Mouse (Mus musculus) cerebral cortex, adult 2 months (tissue): ENCODE data around the gene Nup54.

Experiments
- WGBS: fragments of 180-500 bp; shearing (Covaris S2); methylation state at CpG from one replicate; pipeline ENCODE4 v1.1.7; 2018; 5-methylcytosine and 5-hydroxymethylcytosine counted together

Gene Nup54

DNA sequence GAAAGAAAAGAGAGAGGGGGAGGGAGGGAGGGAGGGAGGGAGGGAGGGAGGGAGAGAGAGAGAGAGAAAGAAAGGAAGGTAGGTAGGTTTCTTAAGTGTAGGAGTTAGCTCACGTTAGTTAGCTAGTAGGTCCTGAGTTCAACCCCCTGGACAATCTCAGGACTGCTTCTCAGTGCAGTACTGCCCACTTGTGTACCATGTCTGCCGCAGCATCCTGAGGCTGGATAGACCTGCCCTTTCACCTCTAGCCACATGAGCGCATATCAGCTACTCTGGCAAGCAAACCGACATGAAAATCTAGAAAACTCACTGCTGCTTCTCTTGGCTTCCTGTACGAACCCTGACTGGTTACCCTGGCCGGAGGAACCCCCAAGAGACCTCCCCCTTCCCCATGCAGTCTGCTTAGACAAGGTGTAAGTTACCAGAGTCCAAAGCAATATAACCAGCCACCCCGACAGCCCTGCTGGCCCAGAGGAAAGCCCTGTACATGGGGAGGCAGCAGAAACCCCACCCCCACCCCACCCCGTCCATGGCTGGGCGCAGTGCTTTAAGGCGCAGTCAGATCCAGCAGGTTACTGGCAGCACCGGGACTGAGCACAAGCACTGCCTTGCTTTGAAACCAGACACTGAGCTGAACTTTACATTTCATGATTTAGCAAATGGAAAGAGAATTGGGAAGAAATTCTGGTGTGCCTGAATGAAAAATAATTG is 21.6 kb downstream of the Nup54 start:
- WGBS = 90% methylated on average over 11 of the region's 11 CpGs

DNA sequence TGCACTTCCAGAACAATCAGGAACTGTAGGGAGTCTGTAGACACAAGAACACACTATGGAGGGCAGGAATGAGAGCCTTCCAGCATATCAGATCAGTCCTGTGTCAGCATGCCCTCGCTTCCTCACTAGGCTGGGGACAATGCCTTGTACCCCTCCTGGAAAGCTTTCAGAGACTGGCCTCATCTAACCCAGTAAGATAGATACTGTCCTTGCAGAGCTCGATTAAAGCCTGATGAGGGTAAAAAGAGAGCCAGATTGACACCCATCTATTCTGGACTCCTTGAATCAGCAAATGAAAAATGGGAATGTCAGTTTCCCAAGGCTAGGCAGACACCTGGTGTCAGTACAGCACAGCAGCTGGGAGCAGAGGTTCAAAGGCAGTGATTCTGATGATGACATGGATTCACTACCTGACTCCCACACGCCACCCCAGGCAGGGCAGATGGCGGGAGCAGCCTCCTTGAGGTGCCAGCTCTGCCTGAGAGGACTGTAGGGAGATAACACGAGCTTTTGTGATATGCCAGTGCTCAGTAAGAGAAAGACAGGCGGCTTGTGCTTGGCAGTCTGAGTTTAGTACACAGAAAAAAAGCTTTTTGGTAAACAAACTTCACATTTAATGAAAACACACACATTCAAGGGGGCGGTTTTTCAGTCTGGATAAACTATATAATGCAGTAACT is 23.4 kb downstream of the Nup54 start:
- WGBS = 60% methylated on average over 7 of the region's 7 CpGs

DNA sequence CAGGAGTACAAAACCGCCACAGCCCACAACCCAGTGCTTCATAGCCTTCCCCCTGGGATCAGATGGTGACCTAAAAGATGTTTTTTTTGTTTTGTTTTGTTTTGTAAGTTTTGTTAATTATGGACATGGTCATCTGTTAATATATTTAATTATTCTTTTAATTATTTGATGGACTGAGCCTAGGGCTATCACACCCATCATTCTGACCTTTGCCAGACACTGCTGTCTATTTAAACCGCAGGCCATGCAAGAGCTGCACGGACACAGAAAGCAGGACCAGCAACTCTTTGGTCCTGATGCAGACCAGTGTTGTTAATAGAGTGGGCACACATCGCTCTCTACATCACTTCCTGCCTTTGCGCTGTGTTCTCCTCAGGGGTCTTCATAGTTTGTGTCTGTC is 24.5 kb downstream of the Nup54 start:
- WGBS = 96% methylated on average over 5 of the region's 5 CpGs

DNA sequence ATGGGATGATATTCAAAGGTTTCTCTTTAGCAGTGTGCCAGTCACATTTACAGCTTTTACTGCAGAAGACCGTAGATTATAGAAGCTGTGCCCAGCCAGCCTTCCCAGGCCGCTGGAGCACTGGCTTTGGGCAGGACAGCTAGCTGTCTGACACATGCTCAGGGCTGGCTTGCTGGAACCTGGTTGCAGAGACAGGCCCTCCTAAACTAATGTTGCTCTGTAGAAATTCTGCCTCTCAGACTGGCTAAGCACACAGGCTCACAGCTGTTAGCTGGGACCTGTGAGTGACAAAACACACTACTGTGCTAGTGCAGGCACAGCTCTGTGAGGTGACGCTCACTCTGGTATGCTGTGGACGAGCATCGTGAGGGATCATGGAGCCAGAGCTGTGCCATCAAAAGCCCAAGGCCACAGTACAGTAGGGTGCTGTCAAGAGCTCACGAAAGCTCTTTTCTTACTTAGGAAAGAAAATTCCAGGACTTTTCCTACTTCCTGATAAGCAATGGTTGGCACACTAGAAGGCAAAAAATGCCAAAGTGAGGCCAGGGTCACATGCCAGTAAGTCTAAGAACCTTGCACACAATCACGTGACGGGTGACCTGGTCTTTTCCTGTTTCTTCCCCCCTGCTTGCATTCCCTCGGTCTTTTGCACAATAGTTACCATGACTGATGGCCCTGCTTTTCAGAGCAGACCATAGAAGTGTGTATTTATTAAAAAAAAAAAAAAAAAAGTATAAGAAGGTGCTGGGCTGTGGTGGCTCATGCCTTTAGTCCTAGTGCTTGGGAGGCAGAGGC is 25.5 kb downstream of the Nup54 start:
- WGBS = 83% methylated on average over 9 of the region's 9 CpGs

DNA sequence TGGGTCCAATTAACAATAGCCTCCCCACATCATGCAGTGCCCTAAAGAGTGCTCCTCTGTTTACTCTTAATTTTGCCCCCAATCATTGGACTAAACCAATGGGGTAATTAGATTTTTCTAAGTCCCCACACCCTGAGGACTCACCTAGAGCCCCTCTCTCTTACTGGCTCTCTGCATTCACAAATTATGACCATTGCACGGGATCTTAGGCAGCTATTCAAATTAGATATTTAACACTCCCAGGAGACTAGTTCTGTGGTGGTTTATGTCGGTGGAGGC is 30.7 kb downstream of the Nup54 start:
- 43% methylated on average over 2 of the region's 2 CpGs for WGBS

DNA sequence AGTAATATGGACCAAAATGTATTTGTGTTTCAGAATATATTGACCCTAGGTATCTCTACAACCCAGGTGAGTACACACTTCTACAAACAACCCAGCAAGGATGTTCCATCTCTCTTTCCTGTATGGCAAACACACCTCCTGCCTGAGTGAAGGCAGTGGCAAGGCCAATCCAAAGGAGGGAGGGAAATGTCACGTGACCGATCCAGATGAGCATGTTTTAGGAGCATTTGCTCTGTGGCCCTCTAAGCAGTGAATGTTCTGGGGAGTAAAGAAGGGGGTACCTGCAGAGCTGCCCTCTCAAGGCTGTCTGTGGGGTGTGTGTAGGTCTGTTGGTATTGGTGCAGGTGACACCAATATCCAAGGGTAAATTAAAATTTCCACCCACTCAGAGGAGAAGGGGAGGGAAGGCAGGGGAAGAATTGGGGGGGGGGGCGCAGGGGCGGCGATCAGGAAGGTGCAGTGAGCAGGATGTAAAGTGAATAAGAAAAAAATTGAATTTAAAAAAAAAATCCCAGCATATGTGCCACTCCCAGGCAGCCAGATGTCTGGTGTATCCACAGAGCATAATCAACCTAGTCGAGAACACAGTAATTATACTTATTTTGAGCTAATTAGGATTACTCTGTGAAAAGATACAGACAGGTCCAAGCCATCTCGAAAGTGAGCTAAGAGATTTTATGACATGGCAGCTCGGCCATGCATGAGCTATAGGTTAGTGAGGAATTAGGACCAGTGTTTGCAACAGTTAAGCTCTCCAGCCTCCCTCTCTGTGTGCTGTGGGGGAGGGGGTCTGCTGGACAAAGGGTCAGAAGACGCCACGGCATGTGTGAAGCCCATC is 31.2 kb downstream of the Nup54 start:
- WGBS = 48% methylated on average over 10 of the region's 10 CpGs

DNA sequence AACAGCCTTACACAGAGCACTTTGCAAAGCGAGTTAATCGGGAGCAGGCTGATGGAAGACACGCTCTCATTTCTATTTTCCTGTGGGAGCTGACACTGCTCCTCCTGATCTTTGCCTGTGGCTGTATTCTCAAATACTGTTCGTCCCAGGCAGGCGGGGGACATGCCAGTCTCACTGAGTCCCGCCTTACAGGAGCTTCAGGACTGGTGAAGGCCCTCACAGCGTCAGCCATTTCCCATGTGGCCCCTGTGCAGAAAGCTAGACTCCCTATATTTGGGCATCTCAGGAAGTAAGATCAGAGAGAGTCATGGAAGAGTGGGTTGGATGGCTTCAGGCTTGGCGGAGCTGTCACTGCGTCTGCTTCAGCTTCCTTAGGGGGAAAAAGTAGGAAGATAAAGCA is 32.2 kb downstream of the Nup54 start:
- WGBS = 70% methylated on average over 9 of the region's 9 CpGs

DNA sequence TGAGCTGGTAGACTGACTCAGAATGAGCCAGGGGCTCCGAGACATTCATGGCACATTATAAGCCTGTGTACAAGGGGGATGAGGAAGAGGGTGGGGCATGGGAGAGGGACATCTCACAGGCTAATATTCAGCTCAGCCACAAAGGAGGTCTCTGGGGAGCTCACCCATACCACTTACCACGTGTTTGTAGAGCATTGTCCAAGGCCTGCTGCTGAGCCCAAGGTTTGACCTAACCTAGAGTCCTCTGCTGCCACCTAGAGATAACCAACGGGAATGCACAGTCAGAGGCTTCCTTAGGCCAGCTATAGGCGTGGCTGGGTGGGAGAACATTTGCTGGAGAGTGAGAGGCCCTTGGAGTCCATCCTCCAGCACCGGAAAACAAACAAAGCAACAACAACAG is 36.9 kb downstream of the Nup54 start:
- 31% methylated on average over 5 of the region's 5 CpGs for WGBS

DNA sequence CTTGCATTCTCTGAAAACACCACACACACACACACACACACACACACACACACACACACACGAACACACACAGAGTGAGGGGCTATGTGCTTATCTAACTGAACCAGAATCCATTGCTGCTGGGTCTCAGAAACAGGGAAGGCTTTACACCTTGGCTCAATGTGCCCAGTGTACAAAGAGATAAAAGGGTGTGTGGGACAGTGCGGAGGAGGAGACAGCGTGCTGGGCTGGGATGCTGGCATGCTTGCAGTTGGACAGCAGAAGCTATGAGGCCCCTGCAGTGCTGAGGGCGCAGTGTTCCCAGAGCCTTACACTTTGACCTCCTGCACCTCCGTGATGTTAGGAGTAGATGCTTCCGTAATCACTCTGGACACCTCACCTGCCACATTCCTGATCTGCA is 38.5 kb downstream of the Nup54 start:
- 91% methylated on average over 6 of the region's 6 CpGs for WGBS

DNA sequence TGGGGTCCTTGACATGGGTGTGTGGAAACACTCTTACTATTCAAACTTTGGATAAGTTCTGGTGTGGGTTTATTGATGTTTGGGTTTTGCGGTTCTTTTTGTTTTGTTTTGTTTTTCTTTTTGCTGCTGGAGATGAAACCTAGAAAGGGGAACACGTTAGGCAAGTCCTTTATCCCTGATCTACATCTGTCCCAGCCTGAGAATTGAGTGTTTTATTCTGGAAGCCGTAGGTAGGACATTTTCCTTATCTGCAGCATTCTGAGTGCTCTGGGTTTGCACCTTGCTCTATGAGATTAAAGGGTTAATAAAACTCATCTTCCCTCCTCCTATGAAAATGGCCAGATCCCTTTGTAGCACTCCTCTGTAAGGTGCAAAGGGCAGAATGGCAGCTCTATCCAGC is 39.3 kb downstream of the Nup54 start:
- WGBS = 93% methylated on average over 3 of the region's 3 CpGs

DNA sequence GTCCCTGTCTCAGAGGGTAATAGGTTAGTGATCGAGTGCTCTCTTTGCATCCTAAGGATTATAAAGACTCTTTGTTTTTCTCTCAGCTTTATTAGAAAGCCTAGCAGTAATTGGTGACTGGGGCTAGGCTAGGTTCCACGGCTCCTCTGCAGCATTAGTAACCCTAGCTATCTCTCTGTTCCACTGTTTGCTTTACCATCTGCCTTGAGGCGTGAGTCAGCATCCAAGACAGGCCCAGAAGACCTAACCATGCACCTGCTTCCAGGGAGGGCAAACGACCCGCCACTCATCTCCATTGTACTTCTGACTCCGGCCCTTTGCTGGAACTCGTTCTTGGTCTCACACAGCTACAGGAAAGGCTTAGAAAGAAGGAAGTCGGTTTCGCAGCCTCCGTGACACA is 41.2 kb downstream of the Nup54 start:
- WGBS = 59% methylated on average over 10 of the region's 10 CpGs

DNA sequence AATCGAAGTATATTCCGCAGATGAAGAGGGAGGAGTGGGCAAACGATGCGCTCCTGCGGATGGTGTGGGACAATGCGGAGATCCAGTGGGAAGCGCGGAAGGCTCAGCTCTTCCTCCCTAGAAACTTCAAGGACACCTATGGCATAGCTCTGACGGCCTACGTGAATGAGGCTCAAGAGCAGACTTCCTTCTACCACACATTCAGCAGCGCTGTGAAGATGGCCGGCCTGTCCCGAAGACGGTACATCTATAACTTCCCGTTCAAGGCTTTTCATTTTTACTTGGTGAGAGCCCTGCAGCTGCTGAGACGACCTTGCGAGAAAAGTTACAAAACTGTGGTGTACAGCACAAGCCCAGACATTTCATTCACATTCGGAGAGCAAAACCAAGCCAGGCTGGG is 42.5 kb downstream of the Nup54 start:
- 49% methylated on average over 18 of the region's 18 CpGs for WGBS

DNA sequence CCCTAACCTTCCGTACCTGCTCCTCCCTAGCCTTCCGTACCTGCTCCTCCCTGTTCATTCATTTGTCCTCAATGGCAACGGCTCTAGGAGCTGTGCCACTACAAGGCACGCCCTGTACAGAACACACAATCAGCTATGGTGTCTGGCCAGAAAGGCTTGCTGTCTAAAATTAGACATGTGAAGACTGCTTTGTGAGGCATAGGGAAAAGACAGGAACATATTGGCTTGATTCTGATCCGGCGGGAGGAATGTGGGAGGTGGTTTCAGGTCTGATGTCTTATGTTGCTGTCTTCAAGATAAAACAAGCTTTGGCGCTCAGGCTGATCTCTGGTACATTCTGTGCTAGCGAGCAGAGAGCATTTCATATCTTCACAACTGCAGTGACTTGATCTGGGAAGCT is 44.4 kb downstream of the Nup54 start:
- 40% methylated on average over 8 of the region's 8 CpGs for WGBS

DNA sequence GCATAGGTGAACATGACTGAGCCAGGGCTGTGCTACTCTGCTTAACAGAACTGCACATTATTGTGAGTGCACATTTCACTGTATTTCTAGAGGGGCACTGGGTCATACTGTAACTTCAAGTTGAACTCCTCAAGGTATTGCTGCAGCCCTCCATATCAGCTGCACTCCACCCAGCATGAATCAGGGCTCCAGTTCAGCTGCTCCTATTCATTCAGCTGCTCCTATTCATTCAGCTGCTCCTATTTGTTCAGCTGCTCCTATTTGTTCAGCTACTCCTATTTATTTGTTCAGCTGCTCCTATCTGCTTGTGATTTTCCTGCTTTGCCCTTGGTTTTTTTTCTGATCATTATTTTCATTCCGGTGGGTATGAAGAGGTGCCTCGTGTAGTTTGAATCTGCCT is 45.0 kb downstream of the Nup54 start:
- WGBS = 65% methylated on average over 2 of the region's 2 CpGs

DNA sequence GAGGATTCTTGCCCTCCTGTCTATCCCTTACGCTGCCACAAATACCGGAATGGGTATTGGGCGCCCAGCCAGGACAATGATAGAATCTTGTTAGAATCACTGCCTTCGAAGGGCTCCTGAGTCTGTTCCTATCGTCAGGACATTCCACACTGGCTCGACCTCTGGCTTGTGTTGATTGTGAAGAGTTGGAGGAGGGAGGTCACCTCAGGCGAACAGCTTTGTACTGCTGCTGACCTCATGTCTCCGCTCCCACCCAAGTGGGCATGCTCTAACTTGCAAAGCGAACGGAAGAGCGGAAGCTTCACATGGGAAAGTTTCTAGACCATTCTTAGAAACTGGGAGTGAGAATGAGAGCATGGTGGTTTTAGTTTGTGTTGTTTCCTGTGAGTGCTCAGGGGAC is 47.6 kb downstream of the Nup54 start:
- WGBS = 75% methylated on average over 11 of the region's 11 CpGs

DNA sequence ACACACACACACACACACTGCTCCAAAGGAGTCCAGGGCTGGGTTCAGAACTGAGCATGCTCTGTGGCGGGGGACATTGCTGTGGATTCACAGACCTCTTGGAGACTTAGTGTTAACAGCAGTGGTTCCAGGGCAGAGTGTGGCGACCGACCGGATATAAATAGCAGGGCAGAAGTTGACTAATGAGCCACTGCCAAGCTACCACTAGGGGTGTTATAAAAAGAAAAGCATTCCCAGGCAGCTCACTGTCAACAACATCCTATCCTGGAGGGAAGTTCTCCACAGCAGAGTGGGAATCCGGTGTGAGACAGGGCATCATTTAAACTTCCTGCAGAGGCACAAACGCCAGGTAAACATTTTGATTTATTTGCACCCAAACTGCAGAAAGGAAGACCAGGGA is 48.4 kb downstream of the Nup54 start:
- 29% methylated on average over 6 of the region's 6 CpGs for WGBS

DNA sequence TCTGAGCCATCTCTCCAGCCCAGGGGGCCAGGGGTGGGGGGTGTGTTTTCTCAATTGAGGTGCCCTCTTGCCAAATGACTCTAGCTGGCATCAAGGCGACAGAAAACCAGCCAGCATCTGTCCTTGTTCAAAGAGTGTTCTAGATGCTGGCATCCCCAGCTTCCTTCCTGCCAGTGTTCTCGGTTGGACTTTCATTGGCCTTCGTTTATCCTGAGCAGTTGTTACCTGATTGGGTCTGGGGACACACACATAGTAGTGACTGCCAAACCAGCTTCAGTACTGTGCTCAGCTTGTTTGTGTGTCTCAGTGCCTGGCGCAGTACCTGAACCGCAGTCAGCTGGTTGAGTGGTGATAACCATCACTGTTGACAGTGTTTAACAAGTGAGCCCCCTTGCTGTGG is 48.9 kb downstream of the Nup54 start:
- WGBS = 74% methylated on average over 5 of the region's 5 CpGs

DNA sequence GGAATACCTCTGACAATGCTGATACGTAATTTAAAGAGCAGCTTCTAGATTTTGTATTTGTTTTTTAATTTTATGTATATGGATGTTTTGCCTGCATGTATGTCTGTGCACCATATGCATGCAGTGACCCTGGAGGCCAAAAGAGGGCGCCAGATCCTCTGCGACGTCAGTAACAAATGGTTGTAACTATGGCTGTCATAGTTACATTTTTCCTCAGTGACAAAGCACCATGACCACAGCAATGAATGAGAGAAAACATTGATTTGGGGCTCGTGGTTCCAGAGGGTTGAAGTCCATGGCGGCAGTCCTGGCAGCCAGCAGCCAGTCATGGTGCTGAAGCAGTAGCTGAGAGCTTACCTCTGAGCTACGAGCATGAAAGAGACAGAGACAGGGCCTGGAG is 50.2 kb downstream of the Nup54 start:
- WGBS = 59% methylated on average over 7 of the region's 7 CpGs

DNA sequence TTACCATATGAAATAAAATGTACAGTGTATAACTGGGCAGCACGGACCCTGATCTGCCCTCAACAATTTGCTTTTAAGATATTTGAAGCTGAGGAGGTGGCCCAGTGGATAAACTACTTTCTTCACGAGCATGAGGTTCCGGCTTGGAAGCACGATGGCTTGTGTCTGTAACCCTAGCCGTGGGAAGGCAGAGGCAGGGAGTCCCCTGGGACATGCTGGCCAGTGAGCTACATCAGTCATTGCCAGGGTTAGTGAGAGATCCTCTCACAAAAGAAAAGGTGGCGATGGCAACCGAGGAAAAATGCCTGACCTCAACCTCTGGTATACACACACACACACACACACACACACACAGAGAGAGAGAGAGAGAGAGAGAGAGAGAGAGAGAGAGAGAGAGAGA is 51.3 kb downstream of the Nup54 start:
- WGBS = 82% methylated on average over 7 of the region's 7 CpGs

DNA sequence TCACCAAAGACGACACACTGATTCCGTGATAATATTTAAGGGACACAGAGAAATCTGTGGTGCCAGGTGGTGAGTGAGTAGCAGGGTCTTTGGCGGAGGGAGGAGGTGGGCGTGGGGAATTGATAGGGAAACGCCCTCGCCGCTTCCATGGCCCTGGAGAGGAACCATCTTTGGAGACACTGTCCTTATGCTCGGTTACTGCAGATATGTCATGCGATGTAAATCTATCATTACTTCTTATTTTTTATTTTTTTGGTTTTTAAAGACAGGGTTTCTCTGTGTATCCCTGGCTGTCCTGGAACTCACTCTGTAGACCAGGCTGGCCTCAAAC is 52.7 kb downstream of the Nup54 start:
- WGBS = 52% methylated on average over 9 of the region's 9 CpGs

DNA sequence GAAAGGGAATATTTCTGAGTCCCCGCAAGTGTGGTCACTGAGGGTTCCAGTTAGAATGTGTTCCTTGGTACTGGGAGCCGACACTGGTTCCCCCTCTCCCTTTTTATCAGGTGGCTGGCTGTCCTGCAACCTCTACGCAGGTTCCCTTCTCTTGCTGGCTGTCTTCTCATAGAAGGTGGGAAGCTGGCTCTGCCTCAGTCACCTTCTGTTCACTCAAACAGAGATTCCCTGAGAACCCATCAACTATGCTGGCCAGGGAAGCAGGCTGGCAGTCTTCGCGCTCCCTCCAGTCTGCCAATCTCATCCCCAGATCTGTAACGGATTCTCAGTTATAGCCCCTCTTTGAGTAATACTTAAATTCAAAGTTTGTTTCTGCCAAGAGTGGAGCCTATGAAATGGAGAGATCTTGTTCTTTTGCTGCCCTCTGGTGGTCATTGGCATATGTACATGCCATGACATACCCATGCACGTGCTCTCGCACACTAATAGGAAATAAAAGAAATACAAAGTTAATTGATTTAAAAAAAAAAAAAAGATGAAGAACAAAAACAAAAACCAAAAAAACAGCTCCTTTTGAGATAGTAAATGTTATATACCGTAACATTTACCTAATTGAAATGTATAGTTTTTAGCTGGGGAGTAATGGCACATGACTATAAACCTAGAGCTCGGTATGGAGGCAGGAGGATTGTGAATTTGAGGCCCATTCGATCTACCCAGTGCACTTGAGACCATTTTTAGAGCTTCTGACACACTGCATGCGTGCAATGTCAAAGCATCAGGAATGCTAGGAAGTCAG is 53.3 kb downstream of the Nup54 start:
- 26% methylated on average over 12 of the region's 12 CpGs for WGBS
